ENCODE assay signal across 8 mouse cellular contexts in the genomic region with DNA sequence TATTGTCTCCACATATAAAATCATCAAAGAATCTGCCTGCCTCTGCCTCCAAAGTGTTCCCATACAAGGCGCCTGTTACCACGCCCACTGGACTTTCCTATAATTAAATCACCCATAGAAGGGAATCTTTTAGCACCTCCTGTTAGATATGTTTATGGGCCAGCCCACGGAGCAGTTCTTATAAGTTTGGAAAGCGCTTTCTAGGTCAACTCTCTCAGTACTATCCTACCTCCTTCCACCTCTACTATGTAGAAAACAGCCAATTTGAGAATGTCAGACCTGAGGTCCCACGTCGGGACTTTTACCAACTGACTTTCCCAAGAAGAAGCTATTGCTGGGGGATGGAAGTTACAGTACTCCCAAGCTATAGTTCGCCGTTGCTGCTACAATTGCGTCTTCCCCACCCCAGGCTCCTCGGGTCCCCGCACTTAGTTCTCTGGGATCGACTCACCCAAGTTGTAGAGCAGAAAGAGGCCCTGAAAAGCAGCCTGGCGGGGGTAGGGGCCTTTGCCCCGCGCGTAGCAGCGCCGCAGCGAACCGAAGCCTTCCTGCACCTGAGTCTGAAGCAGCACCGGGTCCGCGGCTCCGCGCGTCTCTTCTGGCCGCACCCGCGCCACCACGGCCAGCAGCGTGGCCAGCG. TPM values are rescaled to one million over a fixed set of nuclear protein-coding genes. Genes with fewer than 3 reads are reported as not detected.
DNase-seq lines count a peak whose midpoint lies in the region; ATAC-seq and TF ChIP-seq lines count a peak whose summit lies in the region.

No protein-coding gene starts in this region.

- H3K9me3 ChIP-seq in hindbrain, embryonic 11.5 days (ENCODE audit: control insufficient read depth, low read length), result no peaks in the 10 kb centered on the region
- H3K9me3 ChIP-seq in midbrain, embryonic 13.5 days, result no peaks in the 10 kb centered on the region

- H3K27me3 ChIP-seq in hindbrain, embryonic 11.5 days (ENCODE audit: control insufficient read depth, insufficient read depth, low read length), result no peaks in the 10 kb centered on the region
- H3K27me3 ChIP-seq in midbrain, embryonic 13.5 days, result no peaks in the 10 kb centered on the region

- H3K4me1 ChIP-seq in lung, adult 2 months (ENCODE audit: control insufficient read depth, insufficient read depth, low read length), result no peaks in the 10 kb centered on the region
- H3K4me1 ChIP-seq in bone marrow macrophage, adult 2 months (ENCODE audit: control insufficient read depth, insufficient read depth, low read length), result peaks cover 11% of the 10 kb centered on the region
- H3K4me1 ChIP-seq in hindbrain, embryonic 11.5 days (replicated peaks; ENCODE audit: control insufficient read depth, insufficient read depth, low read length), result peaks cover 11% of the 10 kb centered on the region
- peaks cover 32% of the 10 kb centered on the region for H3K4me1 ChIP-seq in midbrain, embryonic 13.5 days (replicated peaks)

- no peak for TF ChIP-seq CTCF in lung, adult 2 months (IDR thresholded peaks at IDR 0.05; ENCODE audit: insufficient read depth, low read length)
- no peak for TF ChIP-seq CTCF in bone marrow macrophage, adult 2 months (IDR thresholded peaks at IDR 0.05; ENCODE audit: low read depth, low read length)

- peak overlapping the region; percentile 70 for H3K4me3 ChIP-seq in lung, adult 2 months (replicated peaks; ENCODE audit: extremely low read depth, low read depth, low read length)
- peak overlapping the region; percentile 97 for H3K4me3 ChIP-seq in bone marrow macrophage, adult 2 months (ENCODE audit: insufficient read depth, low read length)
- H3K4me3 ChIP-seq in hindbrain, embryonic 11.5 days (ENCODE audit: low read depth, low read length), result peak overlapping the region; percentile 57
- peak overlapping the region; percentile 85 for H3K4me3 ChIP-seq in midbrain, embryonic 13.5 days (replicated peaks)

- no peak for DNase-seq in lung, adult 2 months
- no peak for DNase-seq in lung, postnatal 25 days (ENCODE audit: low spot score)
- DNase-seq in hindbrain, embryonic 11.5 days (ENCODE audit: low spot score), result no peak
- no peak for DNase-seq in adrenal gland, postnatal 25 days
- no peak for DNase-seq in c-Kit-positive CD71-positive TER-119-positive erythroid progenitor cells, embryonic 14.5 days (ENCODE audit: low spot score)
- no peak for DNase-seq in cerebellum, adult 18-20 months

- peak overlapping the region; percentile 93 for H3K27ac ChIP-seq in bone marrow macrophage, adult 2 months (ENCODE audit: insufficient read depth, low read depth, low read length)
- H3K27ac ChIP-seq in hindbrain, embryonic 11.5 days (ENCODE audit: low read depth, low read length), result peak overlapping the region; percentile 95
- H3K27ac ChIP-seq in midbrain, embryonic 13.5 days, result peak overlapping the region; percentile 93

- H3K36me3 ChIP-seq in hindbrain, embryonic 11.5 days (ENCODE audit: control insufficient read depth, insufficient read depth, low read length), result peaks cover 6% of the 10 kb centered on the region; the same call in 1 of the 2 replicates
- peaks cover 47% of the 10 kb centered on the region for H3K36me3 ChIP-seq in midbrain, embryonic 13.5 days

- H3K4me2 ChIP-seq in hindbrain, embryonic 11.5 days (replicated peaks; ENCODE audit: low read depth, low read length), result peak overlapping the region; percentile 94
- H3K4me2 ChIP-seq in midbrain, embryonic 13.5 days (replicated peaks), result peak overlapping the region; percentile 89

- 4% methylated on average over 32 of the region's 32 CpGs for WGBS in lung, adult 2 months
- 6% methylated on average over 32 of the region's 32 CpGs for WGBS in hindbrain, embryonic 11.5 days
- WGBS in midbrain, embryonic 13.5 days, result 5% methylated on average over 32 of the region's 32 CpGs

- peak overlapping the region; percentile 90 for H3K9ac ChIP-seq in hindbrain, embryonic 11.5 days (ENCODE audit: low read depth, low read length)
- peak overlapping the region; percentile 92 for H3K9ac ChIP-seq in midbrain, embryonic 13.5 days (replicated peaks)

- no peak; the same call in 1 of the 2 replicates for ATAC-seq in hindbrain, embryonic 11.5 days (ENCODE audit: low FRiP score)
- no peak for ATAC-seq in midbrain, embryonic 13.5 days

- TF ChIP-seq POLR2A in lung, adult 2 months (IDR thresholded peaks at IDR 0.05; ENCODE audit: borderline replicate concordance, extremely low read depth, low read depth, low read length), result no peak
- TF ChIP-seq POLR2A in bone marrow macrophage, adult 2 months (IDR thresholded peaks at IDR 0.05; ENCODE audit: borderline replicate concordance, low read depth, low read length), result no peak

RNA-seq across cellular contexts. Expression of a gene that starts 1.0 kb away (rescaled TPM):
- polyA plus RNA-seq in lung, adult 2 months (2012; rRNA removed), result 25.3 and 36.7 TPM in 2 replicates
- polyA plus RNA-seq in bone marrow macrophage, adult 2 months (2012; ENCODE audit: insufficient read depth, insufficient read length, missing spikeins), result 5.6 and 6.0 TPM in 2 replicates
- 62.6 and 62.9 TPM in 2 replicates for polyA plus RNA-seq in hindbrain, embryonic 11.5 days (2014; fragmentation: Nextera tagmentation; extraction: Ambion mirVana)
- 35.1 and 41.8 TPM in 2 replicates for polyA plus RNA-seq in midbrain, embryonic 13.5 days (2015; fragmentation: Nextera tagmentation; extraction: Ambion mirVana)
- total RNA-seq in adrenal gland, postnatal 25 days (2021), result 15.1 and 19.5 TPM in 2 replicates

RNA-seq across cellular contexts. Expression of a gene that starts 10.6 kb away (rescaled TPM):
- polyA plus RNA-seq in lung, adult 2 months (2012; rRNA removed), result 43.8 and 45.2 TPM in 2 replicates
- polyA plus RNA-seq in bone marrow macrophage, adult 2 months (2012; ENCODE audit: insufficient read depth, insufficient read length, missing spikeins), result 26.0 and 32.8 TPM in 2 replicates
- polyA plus RNA-seq in hindbrain, embryonic 11.5 days (2014; fragmentation: Nextera tagmentation; extraction: Ambion mirVana), result 26.9 and 32.4 TPM in 2 replicates
- polyA plus RNA-seq in midbrain, embryonic 13.5 days (2015; fragmentation: Nextera tagmentation; extraction: Ambion mirVana), result 42.3 and 44.4 TPM in 2 replicates
- 23.5 and 26.9 TPM in 2 replicates for total RNA-seq in adrenal gland, postnatal 25 days (2021)

RNA-seq across cellular contexts. Expression of a gene that starts 11.9 kb away (rescaled TPM):
- 0.20 and 0.30 TPM in 2 replicates for polyA plus RNA-seq in lung, adult 2 months (2012; rRNA removed)
- 0.53 and 0.80 TPM in 2 replicates for polyA plus RNA-seq in bone marrow macrophage, adult 2 months (2012; ENCODE audit: insufficient read depth, insufficient read length, missing spikeins)
- 0.38 and 0.59 TPM in 2 replicates for polyA plus RNA-seq in hindbrain, embryonic 11.5 days (2014; fragmentation: Nextera tagmentation; extraction: Ambion mirVana)
- 0.52 and 0.58 TPM in 2 replicates for polyA plus RNA-seq in midbrain, embryonic 13.5 days (2015; fragmentation: Nextera tagmentation; extraction: Ambion mirVana)
- total RNA-seq in adrenal gland, postnatal 25 days (2021), result 0.24 and 0.38 TPM in 2 replicates

RNA-seq across cellular contexts. Expression of a gene that starts 23.2 kb away (rescaled TPM):
- polyA plus RNA-seq in lung, adult 2 months (2012; rRNA removed), result not detected in 2 replicates
- polyA plus RNA-seq in bone marrow macrophage, adult 2 months (2012; ENCODE audit: insufficient read depth, insufficient read length, missing spikeins), result 1.2 TPM in 1 of 2 replicates, not detected in the other
- 0.49 and 0.62 TPM in 2 replicates for polyA plus RNA-seq in hindbrain, embryonic 11.5 days (2014; fragmentation: Nextera tagmentation; extraction: Ambion mirVana)
- polyA plus RNA-seq in midbrain, embryonic 13.5 days (2015; fragmentation: Nextera tagmentation; extraction: Ambion mirVana), result not detected in 2 replicates
- not detected in 2 replicates for total RNA-seq in adrenal gland, postnatal 25 days (2021)

RNA-seq across cellular contexts. Expression of a gene that starts 23.3 kb away (rescaled TPM):
- 14.6 and 15.8 TPM in 2 replicates for polyA plus RNA-seq in lung, adult 2 months (2012; rRNA removed)
- 6.2 and 7.9 TPM in 2 replicates for polyA plus RNA-seq in bone marrow macrophage, adult 2 months (2012; ENCODE audit: insufficient read depth, insufficient read length, missing spikeins)
- polyA plus RNA-seq in hindbrain, embryonic 11.5 days (2014; fragmentation: Nextera tagmentation; extraction: Ambion mirVana), result 0.32 TPM in 1 of 2 replicates, not detected in the other
- 0.27 TPM in 1 of 2 replicates, not detected in the other for polyA plus RNA-seq in midbrain, embryonic 13.5 days (2015; fragmentation: Nextera tagmentation; extraction: Ambion mirVana)
- total RNA-seq in adrenal gland, postnatal 25 days (2021), result 1.00 and 2.1 TPM in 2 replicates
